Mouse (Mus musculus): ENCODE measurements around the gene Osbpl8.

GRCm38 (mm10) chr10:111214084-111214483, 49.5 kb downstream of the Osbpl8 start:
- TF ChIP-seq CTCF (IDR thresholded peaks at IDR 0.05; ENCODE audit: low read depth, low read length): no peak
- TF ChIP-seq GATA2 (IDR thresholded peaks at IDR 0.05; ENCODE audit: borderline replicate concordance, low read depth, low read length): no peak
- no peak for TF ChIP-seq GATA1 (IDR thresholded peaks at IDR 0.05; ENCODE audit: borderline replicate concordance, low read length)
- no peak for TF ChIP-seq TAL1 (conservative IDR thresholded peaks at IDR 0.05; ENCODE audit: low read depth, low read length)
- TF ChIP-seq POLR2AphosphoS5 (IDR thresholded peaks at IDR 0.05; ENCODE audit: insufficient replicate concordance, low read depth, low read length): no peak

Data from G1E (cell line).